Mouse (Mus musculus) monocyte, adult 2 months (primary cell): Measurements from ENCODE around the gene Ccnb2.
A peak's percentile ranks its signal among the peaks of the same experiment; 100 is the strongest.
"Not testable (repeated sequence)": the region's sequence is repeated elsewhere in the genome, so short reads cannot be mapped to it uniquely, and the experiment has no call there.

Source experiments
- DNase-seq, 2 experiments: peaks; one replicate each; pipeline ENCODE4 v3.0.0; 2022; ENCODE audit warnings: low spot score in 2 of 2, low read depth in 1 of 2

The Ccnb2 gene

DNA sequence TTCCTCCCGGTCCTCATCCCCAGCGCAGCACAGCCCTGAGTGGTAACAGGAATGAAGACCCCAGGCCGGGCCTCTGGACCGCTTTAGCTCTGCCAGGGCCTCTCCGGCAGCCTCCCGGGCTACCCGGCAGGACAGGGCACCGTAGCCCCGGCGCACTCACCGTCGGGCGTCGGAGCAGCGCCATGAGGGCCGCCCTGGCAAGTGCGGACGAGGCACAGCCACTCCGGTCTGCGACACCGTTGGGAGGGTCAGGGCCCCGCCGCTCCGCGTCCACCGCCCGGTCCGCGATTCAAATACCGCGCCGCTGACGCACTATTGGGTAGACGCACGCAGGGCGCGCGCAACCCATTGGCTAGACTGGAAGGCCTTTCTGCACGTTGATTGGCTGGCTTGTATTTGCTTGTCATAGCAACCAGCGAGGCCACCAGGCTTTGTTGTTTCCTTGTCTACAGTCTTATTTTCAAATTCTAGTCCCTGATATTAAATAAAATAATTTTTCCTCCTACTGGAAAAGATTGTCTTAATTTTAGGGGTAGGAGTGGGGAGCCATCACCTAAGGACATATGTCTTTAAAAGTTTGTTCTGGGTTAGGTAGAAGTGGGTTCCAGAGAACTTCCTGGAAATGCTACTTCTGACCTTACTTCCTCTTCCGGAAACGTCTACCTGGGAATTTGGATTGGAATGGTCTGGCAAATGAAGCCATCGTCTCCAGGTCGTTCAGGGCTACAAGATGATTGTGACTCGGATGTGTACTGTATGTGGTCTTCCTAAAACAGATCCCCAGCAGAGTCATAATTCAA, at the start of gene Ccnb2:
Ccnb2 (minus strand) TSS at position 291 of the 800 bp plus-strand sequence.
- peak; percentile 61 to 63 for DNase-seq

DNA sequence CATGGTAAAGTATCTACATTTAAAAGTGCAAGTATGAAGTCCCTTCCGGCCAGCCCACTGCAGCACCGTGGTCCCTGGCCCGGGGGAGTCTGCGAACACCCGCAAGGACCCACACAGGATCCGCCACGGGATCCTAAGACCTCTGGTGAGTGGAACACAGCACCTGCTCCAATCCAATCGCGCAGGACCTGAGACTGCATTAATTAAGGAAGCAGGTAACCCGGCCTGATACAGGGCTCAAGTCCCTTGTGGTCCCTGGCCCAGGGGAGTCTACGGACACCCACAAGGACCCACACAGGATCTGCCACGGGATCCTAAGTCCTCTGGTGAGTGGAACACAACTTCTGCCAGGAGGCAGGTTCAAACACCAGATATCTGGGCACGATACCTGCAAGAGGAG, 41.7 kb upstream of the Ccnb2 start:
- DNase-seq = not testable (repeated sequence)

DNA sequence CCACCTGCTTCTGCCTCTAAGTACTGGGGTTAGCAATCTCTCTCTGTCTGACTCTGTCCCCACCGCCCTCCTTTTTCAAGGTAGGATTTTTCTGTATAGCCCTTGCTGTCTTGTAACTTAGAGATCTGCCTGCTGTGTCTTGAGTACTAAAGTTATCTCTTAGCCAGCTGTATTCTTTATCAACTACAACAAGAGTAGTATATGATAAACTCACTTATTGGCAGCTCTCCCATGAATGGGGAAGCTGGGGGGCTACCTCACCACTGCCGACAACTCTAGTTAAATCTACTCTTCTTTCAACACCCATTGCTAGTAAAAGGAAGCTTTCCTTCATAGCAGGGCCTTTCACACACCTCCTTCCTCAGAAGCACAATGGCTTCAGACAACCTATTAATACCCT, 31.0 kb upstream of the Ccnb2 start:
- no peak for DNase-seq

DNA sequence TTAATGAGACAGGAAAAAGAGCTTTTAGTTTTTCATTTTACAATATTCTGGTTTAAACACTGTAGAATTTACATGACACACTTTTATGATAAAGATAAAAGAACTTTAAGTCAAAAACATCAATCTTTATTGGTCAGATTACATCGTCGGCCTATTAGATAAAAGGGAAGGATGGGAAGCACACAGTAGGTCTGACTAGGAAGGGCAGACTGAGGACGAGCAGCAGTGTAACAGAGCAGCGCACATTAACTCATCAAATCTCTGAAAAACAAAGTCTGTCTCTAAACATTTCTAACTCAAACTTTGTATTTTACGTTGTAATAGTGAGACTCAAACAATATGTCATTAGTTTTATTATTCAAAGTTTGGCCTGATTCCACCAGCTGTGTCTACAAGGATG, 27.7 kb upstream of the Ccnb2 start:
- DNase-seq = no peak

DNA sequence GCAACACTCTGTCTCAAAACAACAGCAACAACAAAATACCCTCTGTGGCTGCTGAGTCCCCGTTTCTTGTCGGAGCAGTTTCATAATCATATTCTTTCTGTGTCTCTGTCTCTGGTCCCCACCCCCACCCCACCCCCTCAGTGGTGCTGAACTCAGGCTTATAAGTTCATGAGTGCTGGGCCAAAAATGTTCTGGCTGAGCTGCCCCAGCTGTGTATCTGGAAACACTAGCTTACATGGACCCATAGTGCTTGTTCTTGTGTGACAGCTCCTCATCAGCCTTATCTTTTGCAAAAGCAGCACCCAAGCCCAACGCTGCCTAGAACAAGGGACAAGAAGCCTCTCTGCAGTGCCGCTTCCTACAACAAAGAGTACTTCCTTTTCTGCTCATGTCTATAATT, 18.6 kb upstream of the Ccnb2 start:
- DNase-seq = no peak

DNA sequence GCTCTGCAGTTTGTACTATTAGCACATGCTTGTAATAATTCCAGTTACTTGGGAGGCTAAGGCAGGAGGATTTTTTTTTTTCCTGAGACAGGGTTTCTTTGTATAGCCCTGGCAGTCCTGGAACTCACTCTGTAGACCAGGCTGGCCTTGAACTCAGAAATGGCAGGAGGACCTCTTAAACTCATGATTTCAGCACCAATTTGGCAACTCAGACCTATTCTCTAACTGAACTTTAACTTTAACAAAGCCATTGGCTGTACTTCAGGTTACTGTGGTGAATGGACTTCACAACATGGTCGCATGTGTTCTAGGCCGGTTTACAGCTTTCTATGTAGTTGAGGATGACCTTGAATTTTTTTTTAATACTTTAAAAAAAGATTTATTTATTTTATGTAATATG, 1.3 kb upstream of the Ccnb2 start:
- no peak for DNase-seq

DNA sequence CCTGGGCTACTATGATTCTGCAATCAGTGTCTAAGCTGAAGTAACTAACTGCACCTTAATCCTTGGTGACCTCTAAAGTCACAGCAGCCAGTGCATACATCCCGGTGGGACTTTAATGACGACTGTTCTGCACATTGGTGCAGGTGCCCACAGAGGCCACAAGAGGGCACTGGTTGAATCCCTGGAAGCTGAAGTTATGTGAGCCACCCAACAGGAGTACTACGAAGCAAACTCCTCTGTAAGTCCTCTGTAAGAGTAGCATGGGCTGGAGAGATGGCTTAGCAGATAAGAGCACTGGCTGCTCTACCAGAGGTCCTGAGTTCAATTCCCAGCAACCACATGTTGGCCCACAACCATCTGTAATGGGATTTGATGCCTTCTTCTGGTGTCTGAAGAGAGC, 4.9 kb downstream of the Ccnb2 start:
- DNase-seq = no peak

DNA sequence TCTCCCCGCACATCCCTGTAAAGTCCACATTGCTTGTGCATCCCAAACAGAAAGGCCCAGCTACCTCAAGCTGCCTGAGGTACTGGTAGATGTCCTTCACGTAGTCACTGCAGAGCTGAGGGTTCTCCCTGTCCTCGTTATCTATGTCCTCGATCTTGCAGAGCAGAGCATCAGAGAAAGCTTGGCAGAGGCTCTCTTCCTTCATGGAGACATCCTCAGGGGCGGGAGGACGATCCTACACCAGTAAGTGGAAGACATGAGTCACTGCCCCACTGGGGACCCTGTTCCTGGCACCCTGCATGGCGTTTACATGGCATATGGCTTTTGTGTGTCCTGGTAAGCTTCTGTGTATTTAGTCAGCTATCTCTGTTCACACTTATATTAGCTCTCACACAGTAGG, 8.3 kb downstream of the Ccnb2 start:
- no peak for DNase-seq

DNA sequence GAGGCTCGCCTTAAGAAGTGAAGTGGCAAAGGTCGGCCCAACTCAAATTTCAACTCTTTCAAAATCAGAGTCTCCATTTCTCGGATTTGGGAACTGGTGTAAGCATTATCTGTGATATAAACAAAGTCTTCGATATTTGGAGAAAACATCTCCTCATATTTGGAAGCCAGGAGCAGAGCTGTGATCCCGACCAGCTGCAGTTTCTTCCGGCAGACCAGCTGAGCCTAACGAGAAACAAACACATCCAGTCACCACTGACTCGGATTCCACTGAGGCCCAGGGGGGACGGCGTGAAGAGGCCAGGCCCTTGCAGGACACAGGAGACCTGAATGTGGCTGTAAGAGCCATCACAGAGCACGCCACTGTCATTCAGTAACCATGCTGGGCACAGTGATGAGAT, 10.7 kb downstream of the Ccnb2 start:
- no peak for DNase-seq

DNA sequence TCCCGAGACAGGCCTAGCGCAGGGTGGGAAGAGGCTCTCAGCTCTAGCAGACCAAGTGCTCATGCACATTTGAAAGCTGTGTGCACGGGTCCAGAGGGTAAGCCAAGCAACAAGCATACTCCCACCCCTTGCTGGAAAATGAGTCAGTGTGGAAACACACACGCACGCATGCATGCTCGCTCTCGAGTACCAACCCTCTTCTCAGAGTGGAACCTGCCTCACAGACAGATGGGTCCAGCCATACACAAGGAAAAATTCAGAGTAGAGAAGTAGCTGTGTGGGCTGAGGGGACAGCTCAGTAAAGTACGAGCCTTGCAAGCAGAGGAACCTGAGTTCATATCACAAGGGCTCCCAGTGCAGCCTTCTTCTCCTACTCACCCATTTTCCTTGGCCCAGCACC, 11.6 kb downstream of the Ccnb2 start:
- DNase-seq = no peak

DNA sequence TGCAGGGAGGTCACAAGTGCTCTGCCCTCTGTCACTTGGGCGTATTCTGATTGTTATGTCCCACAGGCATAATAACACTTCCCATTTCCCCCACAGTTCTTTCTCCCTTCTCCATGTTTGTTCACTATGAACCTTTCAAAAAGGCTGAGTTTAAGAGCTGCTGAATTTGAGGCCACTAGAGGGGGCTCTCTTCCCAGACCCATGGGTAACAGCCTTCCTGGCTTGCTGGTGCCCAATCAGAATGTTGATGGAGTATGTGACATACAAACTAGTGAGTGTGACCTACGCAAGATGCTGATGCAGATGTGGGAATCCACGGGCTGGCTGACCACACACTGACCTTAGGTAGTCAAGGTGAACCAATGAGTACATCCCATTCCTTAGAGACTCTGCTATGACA, 12.6 kb downstream of the Ccnb2 start:
- DNase-seq = no peak

DNA sequence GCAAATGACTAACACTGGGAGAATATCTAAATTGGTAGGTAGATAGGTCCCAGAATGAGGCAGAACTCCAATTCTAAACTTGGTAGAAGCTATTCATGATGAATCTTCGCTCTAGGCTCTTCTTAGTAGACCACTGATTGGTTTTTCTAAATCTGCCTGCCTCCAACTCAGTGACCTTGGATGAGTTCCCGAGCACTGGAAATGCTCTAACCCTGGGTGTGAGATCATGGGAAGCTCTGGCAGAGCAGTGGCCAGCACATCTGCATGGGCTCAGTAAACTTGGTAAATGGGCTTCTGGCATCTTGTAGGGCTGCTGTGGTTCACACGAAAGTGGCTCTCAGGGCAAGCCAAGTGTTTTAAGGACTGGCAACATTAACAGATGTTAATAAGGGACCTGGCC, 14.8 kb downstream of the Ccnb2 start:
- no peak for DNase-seq

DNA sequence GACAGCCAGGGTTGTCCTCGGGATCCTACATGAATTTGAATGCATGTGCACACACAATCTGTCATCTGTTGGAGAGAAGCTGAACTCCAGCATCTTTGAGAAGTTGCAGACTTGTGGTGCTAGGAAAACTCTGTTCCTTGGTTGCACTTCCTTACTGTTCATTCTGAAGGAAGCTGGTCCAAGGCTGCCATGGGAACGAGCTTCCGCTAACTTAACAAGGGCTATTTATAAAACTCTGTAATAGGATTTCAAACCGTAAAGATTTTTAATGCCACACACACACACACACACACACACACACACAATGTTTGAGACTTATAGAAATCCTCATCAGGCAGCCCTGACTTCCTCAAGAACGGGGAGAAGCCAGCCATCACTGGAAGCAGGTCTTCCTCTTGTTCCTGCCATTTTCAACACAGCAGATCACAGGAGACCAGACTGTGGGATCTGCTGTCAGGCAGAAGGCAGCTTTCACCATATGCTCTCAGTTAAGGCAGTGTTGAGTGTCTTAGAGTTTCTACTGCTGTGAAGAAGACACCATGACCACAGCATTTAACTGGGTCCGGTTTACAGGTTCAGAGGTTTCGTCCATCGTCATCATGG, 19.3 kb downstream of the Ccnb2 start:
- no peak for DNase-seq

DNA sequence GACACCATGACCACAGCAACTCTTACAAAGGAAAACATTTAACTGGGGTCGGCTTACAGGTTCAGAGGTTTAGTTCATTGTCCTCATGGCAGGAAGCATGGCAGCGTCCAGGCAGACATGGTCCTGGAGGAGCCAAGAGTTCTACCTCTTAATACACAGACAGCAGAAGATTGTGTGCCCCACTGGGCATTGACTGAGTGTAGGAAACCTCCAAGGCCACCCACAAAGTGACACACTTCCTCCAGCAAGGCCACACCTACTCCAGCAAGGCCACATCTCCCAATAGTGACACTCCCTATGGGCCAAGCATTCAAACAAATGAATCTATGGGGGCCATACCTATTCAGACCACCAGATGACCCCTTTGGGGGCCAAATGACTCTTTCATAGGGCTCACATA, 25.3 kb downstream of the Ccnb2 start:
- no peak for DNase-seq

DNA sequence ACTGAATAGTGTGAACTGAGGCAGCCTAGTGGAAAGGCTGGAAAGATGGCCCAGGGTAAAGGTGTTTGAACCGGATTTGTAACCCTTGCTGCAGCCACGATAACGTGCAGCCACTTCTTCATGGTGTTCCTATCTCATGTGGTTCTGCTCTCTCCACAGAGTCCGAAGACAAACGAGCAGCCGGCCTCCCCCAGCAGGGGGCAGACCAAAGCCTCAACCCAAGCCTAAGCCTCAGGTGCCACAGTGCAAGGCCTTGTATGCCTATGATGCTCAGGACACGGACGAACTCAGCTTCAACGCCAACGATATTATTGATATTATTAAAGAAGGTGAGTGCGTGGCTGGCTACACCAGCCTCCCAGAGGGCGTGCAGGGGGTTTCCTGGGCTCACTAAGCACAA, 25.7 kb downstream of the Ccnb2 start:
- no peak for DNase-seq

DNA sequence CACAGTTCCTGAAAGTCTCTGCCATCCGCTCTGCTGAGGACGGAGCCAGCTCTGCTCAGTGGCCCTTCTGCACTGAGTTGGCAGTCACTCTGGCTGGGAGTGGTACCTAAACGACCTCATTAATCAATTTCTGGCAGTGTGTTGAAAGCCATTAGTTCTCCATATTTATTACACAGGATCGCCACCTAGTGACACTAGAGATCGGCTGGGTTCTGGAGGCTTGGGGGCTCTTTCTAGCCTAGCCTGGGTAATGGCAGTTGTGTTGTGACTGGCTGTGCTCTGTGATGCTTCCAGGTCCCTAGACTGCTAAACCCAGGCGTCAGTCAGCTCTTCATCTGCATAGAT, 28.8 kb downstream of the Ccnb2 start:
- no peak for DNase-seq

DNA sequence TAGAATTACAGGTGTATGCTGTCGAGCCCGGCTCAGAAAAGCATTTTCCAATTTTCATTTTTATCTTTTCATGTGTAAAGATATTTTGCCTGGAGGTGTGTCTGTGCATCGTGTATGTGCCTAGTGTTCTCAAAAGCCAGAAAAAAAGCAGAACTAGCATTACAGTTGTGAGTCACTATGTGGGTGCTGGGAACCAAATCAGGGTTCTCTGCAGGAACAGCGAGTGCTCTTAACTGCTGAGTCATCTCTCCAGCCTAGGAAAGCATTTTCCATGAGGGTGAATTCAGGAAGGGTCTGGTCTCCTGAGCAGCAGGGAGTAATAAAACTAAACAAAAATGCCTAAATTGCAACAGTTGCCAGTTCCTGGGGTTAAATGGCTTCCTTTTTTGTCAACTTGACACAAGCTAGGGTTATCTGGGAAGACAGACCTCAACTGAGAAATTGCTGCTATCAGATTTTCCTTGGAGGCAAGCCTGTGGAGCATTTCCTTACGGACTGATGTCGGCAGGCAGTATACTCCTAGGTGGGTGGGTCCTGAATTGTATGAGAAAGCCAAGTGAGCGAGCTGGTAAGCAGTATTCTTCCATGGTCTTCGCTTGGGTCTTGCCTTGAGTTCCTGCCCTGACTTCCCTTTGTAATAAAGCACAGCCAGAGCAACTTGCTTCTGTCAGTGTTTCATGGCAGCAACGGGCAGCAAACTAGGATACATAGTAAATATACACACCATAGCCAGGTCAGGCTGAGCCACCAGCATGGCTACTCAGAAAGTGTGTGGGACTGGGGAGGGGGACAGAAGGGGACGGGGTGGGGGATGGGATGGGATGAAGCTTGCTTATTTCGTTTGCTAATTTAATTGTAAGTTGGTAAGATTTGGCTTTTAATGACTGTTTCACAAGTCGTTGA, 29.4 kb downstream of the Ccnb2 start:
- DNase-seq = no peak

DNA sequence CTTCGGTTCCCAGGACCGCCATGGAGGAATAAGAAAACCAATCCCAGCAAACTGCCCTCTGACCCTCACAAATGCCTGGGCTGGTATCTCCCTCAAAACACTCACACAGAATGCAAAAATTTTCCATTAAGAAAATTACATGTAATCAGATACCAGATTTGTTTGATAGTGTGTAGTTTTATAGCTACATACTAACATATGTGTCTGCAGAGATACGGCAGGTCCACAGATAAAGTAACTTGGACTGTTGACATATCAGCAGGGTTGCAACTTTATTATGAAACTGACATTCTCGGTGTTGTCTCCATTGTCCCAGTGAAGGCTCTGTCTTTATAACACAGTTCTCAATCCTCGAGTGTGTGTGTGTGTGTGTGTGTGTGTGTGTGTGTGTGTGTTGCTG, 30.3 kb downstream of the Ccnb2 start:
- no peak for DNase-seq

DNA sequence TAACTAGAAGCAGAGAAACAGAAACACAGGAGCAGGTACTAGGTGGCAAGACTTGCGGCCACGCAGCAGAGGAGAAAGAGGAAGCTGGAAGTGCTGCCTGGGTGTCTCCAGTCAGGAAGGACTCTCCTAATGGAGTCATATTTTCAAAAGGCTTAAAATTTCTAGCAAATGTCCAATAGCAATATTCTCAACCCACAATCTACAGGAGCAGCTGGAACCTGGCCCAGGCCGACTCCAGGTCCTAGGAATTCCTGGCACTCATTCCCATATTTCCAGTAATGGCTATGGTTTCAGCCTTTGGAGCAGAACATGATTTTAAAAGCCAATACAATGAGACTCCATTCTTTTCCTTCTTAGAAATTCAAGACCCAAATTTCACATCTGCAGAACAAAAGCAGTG, 31.8 kb downstream of the Ccnb2 start:
- no peak for DNase-seq

DNA sequence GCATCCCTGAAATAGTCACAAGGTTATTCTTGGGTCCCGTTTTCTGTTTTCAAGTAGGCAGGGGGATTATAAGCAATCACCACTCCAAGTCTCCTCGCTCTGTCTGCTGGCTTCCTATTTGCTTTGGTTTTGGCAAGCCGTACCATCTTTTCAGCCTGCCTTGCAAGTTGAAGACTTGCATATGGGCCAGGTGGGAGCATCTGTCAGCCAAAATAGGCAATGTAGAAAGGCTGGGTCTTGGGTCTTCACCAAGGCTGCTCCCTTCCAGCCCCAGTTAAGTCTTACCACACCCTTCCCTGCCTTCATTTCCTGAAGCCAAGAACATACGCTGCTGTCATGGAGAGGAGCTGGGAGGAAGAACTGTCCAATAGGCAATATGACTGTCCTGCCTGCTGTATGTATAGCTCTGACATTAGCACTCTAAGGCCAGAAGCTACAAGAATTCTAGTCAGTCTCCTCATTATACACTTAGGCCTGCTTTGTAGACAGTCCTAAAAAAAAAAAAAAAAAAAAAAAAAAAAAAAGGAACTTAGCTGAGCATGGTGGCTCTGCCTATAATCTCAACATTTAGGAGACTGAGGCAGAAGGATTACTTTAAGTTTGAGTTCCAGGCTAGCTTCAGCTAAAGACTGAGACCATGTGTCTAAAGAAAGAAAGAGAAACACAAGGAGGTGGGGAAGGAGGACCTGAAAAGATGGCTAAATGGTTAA, 33.8 kb downstream of the Ccnb2 start:
- DNase-seq = no peak

DNA sequence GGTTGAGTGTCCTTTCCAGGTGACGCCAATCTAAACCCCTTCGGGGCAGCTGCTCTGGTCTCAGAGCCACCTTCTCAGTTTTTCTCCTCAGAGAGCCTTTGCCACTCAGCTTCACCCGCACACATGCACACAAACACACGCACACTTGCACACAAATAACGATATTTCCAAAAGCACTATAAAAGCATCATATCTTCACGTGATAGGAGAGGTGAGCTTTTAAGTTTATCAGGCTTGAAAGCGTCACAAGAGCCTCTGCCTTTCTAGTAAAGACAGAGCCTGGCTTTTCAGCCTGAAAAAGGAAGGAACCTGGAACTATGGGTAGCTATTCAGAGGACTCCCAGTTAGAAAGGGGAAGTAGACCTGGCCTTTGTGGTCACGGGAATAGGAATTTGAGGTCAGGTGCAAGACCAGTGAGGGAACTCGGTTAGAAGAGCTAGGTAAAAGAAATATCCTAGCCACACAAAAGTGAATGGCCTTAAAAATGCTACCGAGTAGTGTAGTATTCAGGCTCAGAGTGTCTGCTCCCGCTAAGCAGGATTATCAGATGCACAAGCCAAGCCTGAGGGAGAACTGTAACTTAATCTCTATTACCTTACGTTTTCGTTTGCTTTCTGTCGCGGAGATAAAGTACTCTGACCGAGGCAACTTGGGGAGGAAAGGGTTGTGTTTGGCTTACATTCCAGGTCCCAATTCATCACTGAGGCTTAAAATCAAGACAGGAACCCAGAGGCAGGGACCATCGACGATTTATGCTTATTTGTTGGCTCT, 36.2 kb downstream of the Ccnb2 start:
- no peak for DNase-seq
